ENCODE assay signal across 19 mouse cellular contexts in the genomic region with DNA sequence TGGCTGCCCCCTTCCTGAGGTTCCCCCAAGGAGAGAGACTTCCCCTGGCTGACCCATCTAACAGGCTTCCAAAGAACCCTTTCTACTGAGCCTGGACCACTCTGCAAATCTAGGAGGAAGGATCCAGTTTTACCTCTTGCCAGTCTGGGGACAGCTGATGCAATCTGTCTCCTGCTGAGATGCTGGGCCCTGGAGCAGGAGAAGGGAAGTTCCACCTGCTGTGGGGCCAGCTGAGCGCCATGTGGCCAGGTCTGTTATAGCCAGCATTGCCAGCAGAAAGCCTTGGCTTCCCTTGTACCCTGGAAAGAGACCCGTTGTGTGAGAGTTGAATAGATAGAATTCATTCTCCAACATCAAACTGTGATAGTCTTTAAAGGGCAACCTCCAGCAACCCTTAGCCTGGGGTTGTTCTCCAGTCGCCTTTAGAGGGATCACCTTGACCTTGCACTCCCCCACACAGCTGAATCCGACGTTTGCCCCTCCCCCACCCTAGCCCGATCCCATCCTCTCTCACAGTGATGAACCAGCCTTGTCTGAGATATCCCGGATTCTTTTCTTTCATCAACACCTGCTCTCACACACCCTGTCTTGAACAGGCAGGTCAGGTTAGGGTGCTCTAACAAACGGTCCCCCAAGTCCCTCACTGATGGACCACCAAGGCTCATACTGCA. TPM values are rescaled to one million over a fixed set of nuclear protein-coding genes. Genes with fewer than 3 reads are reported as not detected.
DNase-seq lines count a peak whose midpoint lies in the region; ATAC-seq and TF ChIP-seq lines count a peak whose summit lies in the region.
"Had no signal": no experiment of that assay in that cellular context is flagged by ENCODE, and none has a peak within 500 bp of the region (broad histone marks: within the 10 kb centered on the region; RNA-seq: fewer than 3 reads in every experiment).

No protein-coding gene starts in this region.

- no peaks in the 10 kb centered on the region for H3K27me3 ChIP-seq in forebrain, embryonic 12.5 days
- no peaks in the 10 kb centered on the region for H3K27me3 ChIP-seq in forebrain, embryonic 14.5 days (replicated peaks; ENCODE audit: control insufficient read depth, insufficient read depth, low read length)
- H3K27me3 ChIP-seq in midbrain, embryonic 13.5 days = no peaks in the 10 kb centered on the region
- H3K27me3 ChIP-seq in midbrain, embryonic 10.5 days (ENCODE audit: low read depth, poor library complexity, severe bottlenecking) = peaks cover 10% of the 10 kb centered on the region; the same call in 1 of the 2 replicates
- no peaks in the 10 kb centered on the region for H3K27me3 ChIP-seq in forebrain, postnatal 0 days (ENCODE audit: insufficient read depth, low read length)

- H3K36me3 ChIP-seq in forebrain, embryonic 12.5 days (replicated peaks) = no peaks in the 10 kb centered on the region
- H3K36me3 ChIP-seq in forebrain, embryonic 14.5 days (ENCODE audit: control insufficient read depth, insufficient read depth, low read length) = no peaks in the 10 kb centered on the region
- H3K36me3 ChIP-seq in midbrain, embryonic 13.5 days = no peaks in the 10 kb centered on the region
- H3K36me3 ChIP-seq in midbrain, embryonic 10.5 days = no peaks in the 10 kb centered on the region
- no peaks in the 10 kb centered on the region for H3K36me3 ChIP-seq in forebrain, postnatal 0 days (ENCODE audit: insufficient read depth)
- H3K36me3 ChIP-seq: G1E; heart, embryonic 10.5 days; limb, embryonic 10.5 days; liver, embryonic 15.5 days had no signal

- DNase-seq in forebrain, embryonic 14.5 days (ENCODE audit: low spot score) = no peak
- DNase-seq in midbrain, embryonic 10.5 days (ENCODE audit: low spot score) = no peak
- DNase-seq in cerebellum, adult 11-12 months = peak; percentile 99
- DNase-seq in forebrain, postnatal 0 days = peak; percentile 20
- DNase-seq in gastrocnemius, adult 18-20 months (ENCODE audit: low spot score) = no peak
- no peak for DNase-seq in lung, postnatal 10 days

- H3K9me3 ChIP-seq in forebrain, embryonic 12.5 days = no peaks in the 10 kb centered on the region
- H3K9me3 ChIP-seq in forebrain, embryonic 14.5 days (replicated peaks; ENCODE audit: control insufficient read depth, low read length) = no peaks in the 10 kb centered on the region
- no peaks in the 10 kb centered on the region for H3K9me3 ChIP-seq in midbrain, embryonic 13.5 days
- no peaks in the 10 kb centered on the region for H3K9me3 ChIP-seq in midbrain, embryonic 10.5 days (replicated peaks)
- H3K9me3 ChIP-seq in forebrain, postnatal 0 days (ENCODE audit: low read length) = no peaks in the 10 kb centered on the region
- H3K9me3 ChIP-seq: heart, embryonic 10.5 days; limb, embryonic 10.5 days; liver, embryonic 15.5 days had no signal

- H3K4me2 ChIP-seq in forebrain, embryonic 12.5 days = no peak overlapping the region
- no peak overlapping the region for H3K4me2 ChIP-seq in forebrain, embryonic 14.5 days (ENCODE audit: low read length)
- no peak overlapping the region for H3K4me2 ChIP-seq in midbrain, embryonic 13.5 days (replicated peaks)
- no peak overlapping the region for H3K4me2 ChIP-seq in forebrain, postnatal 0 days (ENCODE audit: low read depth)
- H3K4me2 ChIP-seq: liver, embryonic 15.5 days had no signal

- TF ChIP-seq CTCF in forebrain, postnatal 0 days (IDR thresholded peaks at IDR 0.05; ENCODE audit: low read depth) = no peak

- no peak overlapping the region for H3K4me3 ChIP-seq in forebrain, embryonic 12.5 days (replicated peaks)
- H3K4me3 ChIP-seq in forebrain, embryonic 14.5 days (ENCODE audit: low read depth, low read length) = no peak overlapping the region
- H3K4me3 ChIP-seq in midbrain, embryonic 13.5 days (replicated peaks) = no peak overlapping the region
- H3K4me3 ChIP-seq in midbrain, embryonic 10.5 days = no peak overlapping the region
- H3K4me3 ChIP-seq in forebrain, postnatal 0 days (ENCODE audit: low read depth, low read length) = no peak overlapping the region
- H3K4me3 ChIP-seq: heart, embryonic 10.5 days; limb, embryonic 10.5 days; liver, embryonic 15.5 days had no signal

- 0 out of 2 replicates have a peak, but pooled peaks have one; percentile 34 for ATAC-seq in forebrain, embryonic 12.5 days (ENCODE audit: low FRiP score)
- ATAC-seq in forebrain, embryonic 14.5 days = no peak
- peak; percentile 34 for ATAC-seq in midbrain, embryonic 13.5 days
- ATAC-seq in forebrain, postnatal 0 days = no peak

- peaks cover 20% of the 10 kb centered on the region for H3K4me1 ChIP-seq in forebrain, embryonic 12.5 days
- peaks cover 11% of the 10 kb centered on the region for H3K4me1 ChIP-seq in forebrain, embryonic 14.5 days (ENCODE audit: control insufficient read depth, insufficient read depth, low read length)
- peaks cover 24% of the 10 kb centered on the region for H3K4me1 ChIP-seq in midbrain, embryonic 13.5 days (replicated peaks)
- H3K4me1 ChIP-seq in midbrain, embryonic 10.5 days = peaks cover 9% of the 10 kb centered on the region
- H3K4me1 ChIP-seq in forebrain, postnatal 0 days (ENCODE audit: insufficient read depth) = peaks cover 6% of the 10 kb centered on the region; the same call in 1 of the 2 replicates
- H3K4me1 ChIP-seq: liver, embryonic 15.5 days had no signal

- H3K27ac ChIP-seq in forebrain, embryonic 12.5 days = no peak overlapping the region
- no peak overlapping the region for H3K27ac ChIP-seq in forebrain, embryonic 14.5 days (ENCODE audit: low read depth, low read length)
- no peak overlapping the region for H3K27ac ChIP-seq in midbrain, embryonic 13.5 days
- H3K27ac ChIP-seq in midbrain, embryonic 10.5 days (replicated peaks) = no peak overlapping the region
- no peak overlapping the region for H3K27ac ChIP-seq in forebrain, postnatal 0 days (ENCODE audit: low read depth, low read length)
- H3K27ac ChIP-seq: heart, embryonic 10.5 days; limb, embryonic 10.5 days; liver, embryonic 15.5 days had no signal

- H3K9ac ChIP-seq in forebrain, embryonic 12.5 days = no peak overlapping the region
- H3K9ac ChIP-seq in forebrain, embryonic 14.5 days (ENCODE audit: low read length) = no peak overlapping the region
- H3K9ac ChIP-seq in midbrain, embryonic 13.5 days (replicated peaks) = no peak overlapping the region
- no peak overlapping the region for H3K9ac ChIP-seq in forebrain, postnatal 0 days
- H3K9ac ChIP-seq: liver, embryonic 15.5 days had no signal

- 37% methylated on average over 8 of the region's 8 CpGs for WGBS in forebrain, embryonic 12.5 days
- 43% methylated on average over 8 of the region's 8 CpGs for WGBS in forebrain, embryonic 14.5 days
- 36% methylated on average over 8 of the region's 8 CpGs for WGBS in midbrain, embryonic 13.5 days
- WGBS in midbrain, embryonic 10.5 days = 46% methylated on average over 8 of the region's 8 CpGs
- 40% methylated on average over 8 of the region's 8 CpGs for WGBS in forebrain, postnatal 0 days

RNA-seq across cellular contexts. Expression of a gene that starts 0.9 kb away (rescaled TPM):
- polyA plus RNA-seq in forebrain, embryonic 12.5 days (2016; fragmentation: Nextera tagmentation; extraction: Ambion mirVana) = not detected in 2 replicates
- polyA plus RNA-seq in forebrain, embryonic 14.5 days (2014; fragmentation: Nextera tagmentation; extraction: Ambion mirVana) = not detected in 2 replicates
- not detected in 2 replicates for polyA plus RNA-seq in midbrain, embryonic 13.5 days (2015; fragmentation: Nextera tagmentation; extraction: Ambion mirVana)
- polyA plus RNA-seq in midbrain, embryonic 10.5 days (2016; fragmentation: Nextera tagmentation; extraction: Ambion mirVana) = not detected in 2 replicates
- total RNA-seq in forebrain, postnatal 0 days (2014; rRNA removed) = not detected in 2 replicates
- not detected in 2 replicates for polyA plus RNA-seq in forebrain, postnatal 0 days (2015; fragmentation: Nextera tagmentation; extraction: Ambion mirVana)
- total RNA-seq in gastrocnemius, adult 18-20 months (2021) = not detected
- total RNA-seq: adrenal gland, postnatal 4 days; G1E; gastrocnemius, postnatal 10 days; hematopoietic stem cell, adult 5-6 weeks; megakaryocyte, adult 5-6 weeks had no signal
- polyA plus RNA-seq: cortical plate, adult 2 months; G1E; heart, embryonic 10.5 days; limb, embryonic 10.5 days; liver, embryonic 15.5 days; neural tube, embryonic 11.5 days; thymus, adult 2 months had no signal

RNA-seq across cellular contexts. Expression of a gene that starts 11.9 kb away (rescaled TPM):
- polyA plus RNA-seq in forebrain, embryonic 12.5 days (2016; fragmentation: Nextera tagmentation; extraction: Ambion mirVana) = 5.4 and 7.2 TPM in 2 replicates
- 5.0 and 5.8 TPM in 2 replicates for polyA plus RNA-seq in forebrain, embryonic 14.5 days (2014; fragmentation: Nextera tagmentation; extraction: Ambion mirVana)
- polyA plus RNA-seq in midbrain, embryonic 13.5 days (2015; fragmentation: Nextera tagmentation; extraction: Ambion mirVana) = 7.2 and 7.8 TPM in 2 replicates
- polyA plus RNA-seq in midbrain, embryonic 10.5 days (2016; fragmentation: Nextera tagmentation; extraction: Ambion mirVana) = 4.8 and 5.5 TPM in 2 replicates
- total RNA-seq in forebrain, postnatal 0 days (2014; rRNA removed) = 9.2 TPM in 2 replicates
- 6.9 and 8.0 TPM in 2 replicates for polyA plus RNA-seq in forebrain, postnatal 0 days (2015; fragmentation: Nextera tagmentation; extraction: Ambion mirVana)
- 1 to 10 TPM; 8.8 to 8.9 TPM for total RNA-seq in gastrocnemius, adult 18-20 months (2021)

RNA-seq across cellular contexts. Expression of a gene that starts 48.6 kb away (rescaled TPM):
- polyA plus RNA-seq in forebrain, embryonic 12.5 days (2016; fragmentation: Nextera tagmentation; extraction: Ambion mirVana) = 78.4 and 78.8 TPM in 2 replicates
- 27.3 and 38.8 TPM in 2 replicates for polyA plus RNA-seq in forebrain, embryonic 14.5 days (2014; fragmentation: Nextera tagmentation; extraction: Ambion mirVana)
- polyA plus RNA-seq in midbrain, embryonic 13.5 days (2015; fragmentation: Nextera tagmentation; extraction: Ambion mirVana) = 51.1 and 58.5 TPM in 2 replicates
- 75.4 and 77.1 TPM in 2 replicates for polyA plus RNA-seq in midbrain, embryonic 10.5 days (2016; fragmentation: Nextera tagmentation; extraction: Ambion mirVana)
- total RNA-seq in forebrain, postnatal 0 days (2014; rRNA removed) = 47.4 and 54.0 TPM in 2 replicates
- polyA plus RNA-seq in forebrain, postnatal 0 days (2015; fragmentation: Nextera tagmentation; extraction: Ambion mirVana) = 21.6 and 28.5 TPM in 2 replicates
- 1 to 10 TPM; 6.8 to 8.3 TPM for total RNA-seq in gastrocnemius, adult 18-20 months (2021)

RNA-seq across cellular contexts. Expression of a gene that starts 48.8 kb away (rescaled TPM):
- 107 and 113 TPM in 2 replicates for polyA plus RNA-seq in forebrain, embryonic 12.5 days (2016; fragmentation: Nextera tagmentation; extraction: Ambion mirVana)
- 101 TPM in 2 replicates for polyA plus RNA-seq in forebrain, embryonic 14.5 days (2014; fragmentation: Nextera tagmentation; extraction: Ambion mirVana)
- 93.0 and 101 TPM in 2 replicates for polyA plus RNA-seq in midbrain, embryonic 13.5 days (2015; fragmentation: Nextera tagmentation; extraction: Ambion mirVana)
- polyA plus RNA-seq in midbrain, embryonic 10.5 days (2016; fragmentation: Nextera tagmentation; extraction: Ambion mirVana) = 109 and 111 TPM in 2 replicates
- total RNA-seq in forebrain, postnatal 0 days (2014; rRNA removed) = 67.2 and 88.2 TPM in 2 replicates
- 98.9 and 119 TPM in 2 replicates for polyA plus RNA-seq in forebrain, postnatal 0 days (2015; fragmentation: Nextera tagmentation; extraction: Ambion mirVana)
- 100 to 1,000 TPM; 159 to 182 TPM for total RNA-seq in gastrocnemius, adult 18-20 months (2021)

Comparison
In these comparisons a context has a peak if more than half of its experiments do, and no peak if none do; other contexts are left out.
1. ATAC-seq: peak in forebrain, embryonic 12.5 days (single experiment) and midbrain, embryonic 13.5 days (single experiment); none in forebrain, embryonic 14.5 days (single experiment) and forebrain, postnatal 0 days (single experiment).
2. DNase-seq: peak in cerebellum, adult 11-12 months (single experiment) and forebrain, postnatal 0 days (single experiment); none in forebrain, embryonic 14.5 days (single experiment), midbrain, embryonic 10.5 days (single experiment), gastrocnemius, adult 18-20 months (single experiment) and lung, postnatal 10 days (single experiment).